Mouse (Mus musculus): ENCODE measurements around the gene Cdadc1.

- TF ChIP-seq MAFK (IDR thresholded peaks at IDR 0.05; ENCODE audit: insufficient read depth, low read depth, low read length) (no peak), ZNF384 (IDR thresholded peaks at IDR 0.05; ENCODE audit: low read depth, low read length) (no peak), ZC3H11A (IDR thresholded peaks at IDR 0.05; ENCODE audit: borderline replicate concordance, low read depth, low read length) (no peak), CHD2 (IDR thresholded peaks at IDR 0.05; ENCODE audit: low read depth, low read length) (no peak), HCFC1 (IDR thresholded peaks at IDR 0.05; ENCODE audit: borderline replicate concordance, insufficient read depth, low read length) (no peak)
These were observed 47.1 kb upstream of the Cdadc1 start for GRCm38 (mm10) chr14:59644896-59645295.

Data from ES-E14 (cell line).